Mouse (Mus musculus): ENCODE measurements around the gene Zfp277.

DNA sequence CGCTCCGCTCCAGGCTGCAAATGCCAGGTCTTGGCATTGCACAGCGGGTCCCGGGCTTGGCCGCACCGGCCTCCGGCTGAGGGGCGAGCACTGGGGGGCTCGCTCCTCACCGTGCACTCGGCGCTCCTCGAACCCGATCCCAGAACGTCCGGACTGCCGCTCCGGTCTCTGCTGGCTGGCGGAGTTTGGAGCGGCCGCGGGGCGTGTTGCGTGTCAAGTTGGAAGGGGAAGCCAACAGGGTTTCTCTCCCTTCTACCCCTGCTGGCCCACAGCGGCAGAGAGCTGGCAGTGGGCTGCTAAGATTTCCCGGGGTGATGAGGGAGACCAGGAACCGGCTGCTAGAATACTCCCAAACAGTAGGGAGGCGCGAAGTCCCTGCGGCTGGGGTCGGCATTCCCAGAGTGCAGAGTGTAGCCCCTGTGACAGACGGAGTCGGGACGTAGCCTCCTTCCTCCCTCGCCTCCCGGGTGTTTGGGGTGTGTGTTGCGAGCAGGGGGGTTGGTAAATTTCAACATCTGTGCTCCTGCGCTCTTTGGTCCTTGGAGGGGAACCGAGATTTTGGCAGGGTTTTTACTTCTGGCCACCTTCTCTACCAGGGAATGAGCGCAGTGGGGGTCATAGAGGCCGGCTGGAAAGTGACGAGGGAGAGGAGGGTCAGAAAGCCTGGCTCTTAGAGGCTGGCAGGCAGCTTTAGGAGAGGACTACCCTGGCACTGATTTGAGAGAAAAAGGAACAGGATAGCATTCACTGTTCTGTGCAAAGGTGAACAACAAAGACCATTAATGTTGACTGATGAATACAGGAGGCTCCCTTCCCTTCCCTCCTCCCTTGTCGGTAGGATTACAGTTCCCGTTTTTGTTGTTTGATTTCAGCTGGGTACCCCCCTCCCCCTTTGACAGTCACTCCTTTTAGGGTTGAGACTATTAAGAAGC lies 1.0 kb upstream of the Zfp277 start:
- TF ChIP-seq CTCF (IDR thresholded peaks at IDR 0.05; ENCODE audit: low read depth): no peak
- no peak for TF ChIP-seq EP300 (IDR thresholded peaks at IDR 0.05; ENCODE audit: low read depth)
